Mouse (Mus musculus) activated CD4-positive, CD25-positive, alpha-beta regulatory T cell, adult 4 months (primary cell): ENCODE data around the gene Aire. TPM values are rescaled to one million over a fixed set of nuclear protein-coding genes. Genes with fewer than 3 reads are reported as not detected.
A peak's percentile ranks its signal among the peaks of the same experiment; 100 is the strongest.

Experiments used
- ATAC-seq: one replicate; pipeline ENCODE4 v1.8.0; 2017
- polyA plus RNA-seq, 2 experiments: library from polyadenylated mRNA; unstranded; fragments of 100-300 nt; shearing (Covaris generic); gene quantifications; one replicate each; pipeline ENCODE4 v1.2.1; 2017

Gene Aire
- under 1 TPM in 1 of 2 experiments, not detected in 1; 0.44 TPM for polyA plus RNA-seq

DNA sequence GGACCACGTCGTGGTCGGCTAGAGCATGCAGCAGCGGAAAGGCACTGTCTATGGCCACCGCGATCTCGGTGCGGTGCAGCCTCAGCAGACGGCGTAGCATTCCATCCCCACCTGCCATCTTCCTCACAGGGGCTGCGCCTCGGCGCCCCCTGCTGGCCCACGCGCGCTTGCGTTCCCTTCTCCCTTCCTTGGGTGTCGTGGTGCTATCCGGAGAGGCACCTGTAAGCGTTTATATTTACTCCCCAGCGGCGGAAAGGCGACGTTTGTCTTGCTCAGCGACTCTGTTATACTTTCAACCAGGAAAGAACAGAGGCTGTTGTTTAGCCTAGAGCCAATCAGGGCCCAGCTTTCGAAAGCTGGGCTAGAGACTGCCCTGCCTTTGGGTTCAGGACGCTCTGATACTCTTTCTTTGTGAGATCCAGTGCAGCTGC, at the start of gene Aire:
TSS of gene Aire (minus strand) at position 205 of the 431 bp plus-strand sequence.
- ATAC-seq: peak; percentile 66

DNA sequence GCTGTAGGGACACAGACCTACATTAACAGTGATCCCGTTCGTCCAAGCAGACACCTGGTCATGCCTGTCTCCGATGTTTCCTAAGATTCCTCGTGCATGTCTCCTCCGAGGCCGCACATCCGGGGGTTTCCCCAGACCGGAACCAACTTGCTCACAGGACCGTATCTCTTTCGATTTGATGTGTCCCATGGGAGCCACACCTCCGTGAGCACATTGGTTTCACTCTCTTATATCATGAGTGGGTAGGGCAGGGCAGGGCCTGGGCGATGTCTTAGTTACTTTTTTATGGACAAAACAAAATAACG, 49.3 kb upstream of the Aire start:
- peak; percentile 65 for ATAC-seq

DNA sequence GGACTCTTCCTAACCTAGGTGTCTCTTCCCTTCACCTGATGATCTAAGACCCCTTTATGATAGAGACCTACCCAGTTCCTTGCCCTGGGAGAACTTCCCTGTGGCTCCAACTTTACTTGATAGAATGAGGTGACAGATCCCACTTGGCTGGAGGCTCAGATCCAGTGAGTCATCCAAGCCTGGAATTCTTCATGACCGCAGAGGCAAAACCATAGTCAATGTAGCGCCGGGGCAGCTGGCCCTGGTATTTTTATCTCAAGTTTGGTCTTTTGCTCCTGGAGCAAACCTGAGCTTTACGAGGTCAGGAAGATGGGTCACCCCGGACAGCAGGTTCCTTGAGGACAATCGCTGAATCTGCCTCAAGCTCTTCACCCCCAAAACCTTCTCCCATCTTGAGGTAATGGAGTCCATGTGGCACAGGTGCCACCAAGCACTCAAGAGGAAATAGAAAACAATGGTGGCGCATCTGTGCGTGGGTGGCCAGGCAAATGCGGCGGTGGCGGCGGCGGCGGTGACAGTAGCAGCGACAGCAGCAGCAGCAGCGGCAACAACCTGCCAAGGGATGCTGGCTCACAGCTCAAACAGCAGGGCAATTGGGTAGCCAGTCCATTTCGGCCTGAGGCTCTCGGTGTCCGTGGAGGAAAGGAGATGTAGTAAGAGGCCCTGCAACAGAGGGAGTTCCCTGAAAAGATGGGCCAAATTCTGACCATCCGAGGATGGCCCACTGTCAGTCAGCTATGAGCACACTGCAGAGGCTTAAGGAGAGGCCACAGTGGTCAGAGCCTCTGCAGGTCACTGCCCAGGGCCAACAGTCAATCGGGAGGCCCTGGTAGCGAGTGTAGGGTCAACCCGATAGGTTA, 48.7 kb upstream of the Aire start:
- no peak for ATAC-seq

DNA sequence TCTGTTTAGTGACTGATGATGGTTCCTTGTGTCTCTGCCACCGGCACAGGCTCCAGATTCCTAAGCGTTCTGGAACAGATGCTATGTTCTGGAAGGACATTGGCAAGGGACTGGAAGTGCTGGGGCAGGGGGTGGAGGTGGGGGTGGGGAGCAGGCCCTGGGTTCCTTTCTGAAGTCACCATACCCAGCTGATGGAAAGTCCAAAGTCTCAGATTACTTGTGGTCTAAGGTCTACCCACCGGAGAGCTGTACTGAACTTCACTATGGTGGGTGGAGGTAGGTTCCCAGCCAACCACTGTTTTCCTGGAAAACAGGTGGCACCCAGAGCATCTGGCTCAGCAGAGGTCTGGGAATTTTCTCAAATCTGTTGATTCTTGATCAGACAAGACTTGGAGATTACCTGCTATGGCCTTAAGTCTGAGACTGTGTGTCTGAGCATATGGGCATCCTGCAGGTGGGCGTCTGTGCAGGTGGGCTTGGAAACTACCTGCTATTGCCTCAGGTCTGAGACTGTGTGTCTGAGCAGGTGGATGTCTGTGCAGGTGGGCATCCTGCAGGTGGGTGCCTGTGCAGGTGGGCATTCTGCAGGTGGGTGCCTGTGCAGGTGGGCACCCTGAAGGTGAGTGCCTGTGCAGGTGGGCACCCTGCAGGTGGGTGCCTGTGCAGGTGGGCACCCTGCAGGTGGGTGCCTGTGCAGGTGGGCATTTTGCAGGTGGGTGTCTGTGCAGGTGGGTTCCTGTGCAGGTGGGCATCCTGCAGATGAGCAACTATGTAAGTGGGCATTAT, 47.5 kb upstream of the Aire start:
- ATAC-seq: no peak

DNA sequence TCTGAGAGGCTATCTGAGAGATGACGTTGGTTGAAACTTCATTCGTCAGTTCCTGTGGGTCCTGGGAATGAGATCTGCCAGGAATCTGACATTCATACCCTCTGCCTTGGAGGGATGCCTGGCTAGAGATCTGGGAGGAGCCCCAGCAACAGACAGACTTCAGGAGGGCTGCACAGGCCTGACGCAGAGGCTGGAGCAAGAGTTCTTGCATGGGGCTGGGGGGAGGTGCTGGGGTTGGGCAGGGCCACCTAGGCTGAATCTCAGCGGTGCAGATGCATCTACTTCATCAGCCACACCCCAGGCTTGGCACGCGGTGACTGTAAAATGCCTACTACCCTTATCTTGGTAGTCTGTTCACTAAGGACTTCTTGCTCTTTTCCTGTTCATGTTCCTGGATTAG, 46.8 kb upstream of the Aire start:
- no peak for ATAC-seq

DNA sequence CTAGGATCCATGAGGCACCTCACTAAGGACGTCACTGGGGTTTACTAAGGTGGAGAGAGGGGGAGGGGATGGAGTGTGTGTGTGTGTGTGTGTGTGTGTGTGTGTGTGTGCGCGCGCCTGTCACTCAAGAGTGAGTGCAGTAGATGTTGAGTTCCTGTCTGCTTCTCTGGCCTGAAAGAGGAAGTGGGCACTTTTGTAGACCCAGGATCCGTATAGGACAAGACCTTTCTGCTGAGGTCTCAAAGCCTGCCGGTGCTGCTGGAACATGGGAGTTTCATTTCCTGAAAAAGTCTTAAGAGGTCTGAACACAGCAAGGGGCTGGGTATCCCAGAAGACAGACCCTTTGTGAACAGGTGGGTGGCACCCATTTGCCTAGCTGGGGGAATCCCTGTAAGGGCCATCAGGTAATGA, 43.7 kb upstream of the Aire start:
- ATAC-seq: peak; percentile 73

DNA sequence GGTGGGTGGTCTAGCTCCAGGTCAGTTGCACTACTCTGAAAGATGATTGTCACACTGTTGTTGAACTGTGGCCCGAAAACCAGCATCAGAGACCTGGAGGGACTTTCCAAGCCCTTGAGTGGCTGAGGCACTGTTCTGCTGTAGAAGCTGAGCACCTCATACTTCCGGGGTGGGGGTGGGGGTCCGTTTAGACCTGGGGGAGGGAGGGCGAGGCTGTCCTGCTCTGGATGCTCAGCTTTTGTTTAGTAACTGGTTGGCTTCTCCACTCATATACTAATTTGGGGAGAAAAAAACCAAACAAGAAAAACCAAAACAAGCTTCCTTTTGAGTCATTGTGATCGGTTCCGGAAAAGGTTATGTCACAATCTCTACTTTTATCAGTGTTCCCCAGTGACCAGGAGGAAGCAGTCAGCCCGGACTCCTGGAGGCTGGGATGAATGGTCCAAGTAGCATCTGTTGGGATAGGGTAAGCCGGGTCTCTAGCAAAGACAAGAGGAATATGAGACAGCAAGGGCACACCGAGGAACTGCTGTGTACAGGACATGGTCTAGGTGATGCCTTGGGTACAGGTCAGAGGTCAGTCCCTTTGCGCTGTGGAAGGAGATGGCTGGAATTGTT, 43.1 kb upstream of the Aire start:
- ATAC-seq: peak; percentile 74

GRCm38 (mm10) chr10:78085711-78086110, 42.3 kb upstream of the Aire start:
- no peak for ATAC-seq

GRCm38 (mm10) chr10:78084073-78084472, 40.7 kb upstream of the Aire start:
- ATAC-seq: no peak

DNA sequence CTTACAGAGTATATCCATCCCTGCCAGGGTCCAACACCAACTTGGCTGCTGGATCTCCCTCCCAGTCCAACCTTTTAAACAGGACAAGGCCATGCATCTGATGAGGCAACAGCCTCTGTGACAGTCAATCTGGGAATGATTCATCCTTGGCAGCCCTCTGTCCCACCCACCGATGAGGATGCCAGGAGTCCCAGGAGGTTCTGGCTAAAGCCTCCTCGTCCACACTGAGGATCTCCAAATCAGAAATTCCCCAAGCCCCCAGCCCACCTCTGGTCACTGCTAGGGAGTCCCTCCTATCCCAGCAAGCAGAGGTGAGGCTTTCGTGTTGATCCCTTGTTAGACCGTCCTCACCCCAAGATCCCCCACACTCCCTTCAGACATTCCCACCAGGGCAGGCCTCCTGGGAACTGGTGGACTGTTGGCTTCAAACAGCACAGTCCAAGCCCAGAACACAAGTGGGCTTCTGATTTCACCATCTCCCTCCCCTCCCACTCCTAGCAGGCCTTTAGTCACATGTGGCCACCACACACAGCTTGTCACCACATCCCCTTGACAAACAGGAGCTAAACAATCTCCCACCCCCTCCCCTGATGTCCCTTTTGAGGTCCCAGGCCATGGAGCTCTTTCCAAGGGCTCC, 36.7 kb upstream of the Aire start:
- ATAC-seq: no peak

DNA sequence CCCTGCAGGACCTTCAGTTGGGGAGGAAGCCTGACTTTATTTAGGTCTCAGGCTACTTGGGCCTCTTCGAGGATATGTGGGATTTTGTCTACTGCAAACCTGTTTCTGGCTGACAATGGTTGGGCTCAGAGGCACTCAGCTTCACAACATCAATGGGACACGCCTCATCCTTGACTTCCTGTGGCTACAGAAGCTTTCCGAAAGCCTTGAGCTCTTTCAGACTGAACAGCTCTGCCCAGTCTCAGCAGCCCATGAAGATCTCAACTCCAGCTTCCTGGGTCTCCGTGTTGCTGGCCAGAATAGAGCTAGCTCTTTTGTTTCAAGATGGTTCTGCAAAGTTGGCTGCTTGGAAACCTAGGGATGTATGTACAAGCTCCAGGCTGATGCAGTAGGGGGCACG, 34.9 kb upstream of the Aire start:
- ATAC-seq: peak; percentile 16

GRCm38 (mm10) chr10:78077862-78078261, 34.5 kb upstream of the Aire start:
- ATAC-seq: no peak

DNA sequence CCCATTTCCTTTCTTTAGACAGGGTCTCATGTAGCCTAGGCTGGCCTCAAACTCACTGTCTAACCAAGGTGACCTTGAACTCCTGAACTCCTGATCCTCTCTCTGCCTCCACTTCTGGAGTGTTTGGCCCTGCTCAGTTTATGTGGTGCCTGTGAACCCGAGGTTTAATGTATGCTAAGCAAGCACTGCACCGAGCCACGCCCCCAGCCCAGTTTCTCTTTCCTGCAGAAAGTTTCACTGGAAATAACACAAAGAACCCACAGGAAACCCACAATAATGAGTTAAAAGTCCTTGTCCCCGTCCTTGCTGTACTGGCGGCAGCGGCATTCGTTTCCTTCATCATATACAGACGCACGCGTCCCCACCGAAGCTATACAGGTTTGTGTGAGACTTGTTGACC, 31.6 kb upstream of the Aire start:
- peak; percentile 86 for ATAC-seq

- no peak for ATAC-seq
These were observed 30.7 kb upstream of the Aire start for GRCm38 (mm10) chr10:78074151-78074550.

- peak; percentile 79 for ATAC-seq
These were observed 25.9 kb upstream of the Aire start, which contains the start of gene Icosl for GRCm38 (mm10) chr10:78069101-78070011. Icosl (plus strand) TSS chr10:78069302.

GRCm38 (mm10) chr10:78068541-78068940, 25.1 kb upstream of the Aire start:
- ATAC-seq: no peak

DNA sequence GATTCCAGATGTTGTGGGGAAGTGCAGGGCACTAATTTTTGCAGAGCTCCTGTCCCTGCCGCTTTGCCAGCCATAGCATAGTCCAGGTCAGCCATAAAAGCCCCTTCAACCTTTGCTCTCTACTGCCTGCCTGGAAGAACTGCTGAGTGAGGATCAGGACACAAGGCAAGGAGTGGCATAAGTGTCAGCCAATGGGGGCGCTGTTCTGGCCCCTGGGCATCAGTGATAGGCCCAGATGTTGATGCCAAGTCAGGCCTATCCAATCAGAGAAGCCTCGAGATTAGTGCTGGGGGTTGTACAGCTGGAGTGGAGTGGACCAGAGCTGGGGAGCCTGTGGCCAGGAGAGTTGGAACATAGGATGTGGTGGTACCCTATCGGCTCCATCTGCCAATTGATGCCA, 23.8 kb upstream of the Aire start:
- no peak for ATAC-seq

DNA sequence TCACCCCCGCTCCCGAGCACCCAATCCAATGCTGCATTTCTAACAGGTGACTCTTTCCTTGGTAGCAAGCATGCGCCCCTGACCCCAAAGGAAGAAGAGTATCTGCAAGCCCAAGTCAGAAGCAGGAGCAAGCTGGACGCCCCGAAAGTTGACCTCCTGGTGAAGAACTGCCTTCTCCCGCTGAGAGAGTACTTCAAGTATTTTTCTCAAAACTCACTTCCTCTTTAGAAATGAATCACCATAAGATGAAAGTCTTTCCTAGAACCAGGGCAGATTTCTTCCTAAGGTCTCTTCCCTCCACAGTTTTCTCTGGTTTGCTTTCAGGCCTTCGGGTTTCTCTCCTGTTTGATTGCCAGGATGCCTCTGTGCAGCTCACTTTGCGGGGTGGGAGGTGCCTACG, 19.7 kb upstream of the Aire start:
- ATAC-seq: no peak

- ATAC-seq: no peak
These were observed 13.6 kb upstream of the Aire start for GRCm38 (mm10) chr10:78057056-78057455.

GRCm38 (mm10) chr10:78054633-78055565, 11.5 kb upstream of the Aire start:
- no peak for ATAC-seq
